Mouse (Mus musculus) forebrain, embryonic 15.5 days (tissue): Measurements from ENCODE around the gene Ccl1. TPM values are rescaled to one million over a fixed set of nuclear protein-coding genes. Genes with fewer than 3 reads are reported as not detected.

Experiments used
- ATAC-seq: fragments of 200-750 bp; cut with Nextera tagmentation; replicated peaks from 2 replicates; pipeline ENCODE4 v1.8.0; 2017; ENCODE audit warnings: mild to moderate bottlenecking, moderate TSS enrichment, moderate library complexity
- H3K27ac ChIP-seq: fragments of 300-500 bp; sonication (generic); replicated peaks from 2 replicates; pipeline ENCODE4 v1.5.1; 2015; ENCODE audit warnings: mild to moderate bottlenecking, inconsistent platforms
- H3K27me3 ChIP-seq: fragments of 300-500 bp; sonication (generic); 2 replicates; pipeline ENCODE4 v1.6.1; 2015; ENCODE audit warnings: inconsistent platforms
- H3K36me3 ChIP-seq: fragments of 300-500 bp; sonication (generic); 2 replicates; pipeline ENCODE4 v1.6.1; 2015; ENCODE audit warnings: mild to moderate bottlenecking, inconsistent platforms
- H3K4me1 ChIP-seq: fragments of 300-500 bp; sonication (generic); 2 replicates; pipeline ENCODE4 v1.6.1; 2015; ENCODE audit warnings: inconsistent platforms
- H3K4me2 ChIP-seq: fragments of 300-500 bp; sonication (generic); replicated peaks from 2 replicates; pipeline ENCODE4 v1.6.1; 2015; ENCODE audit warnings: mild to moderate bottlenecking, inconsistent platforms
- H3K4me3 ChIP-seq: fragments of 300-500 bp; sonication (generic); 2 replicates; pipeline ENCODE4 v1.5.1; 2015; ENCODE audit warnings: mild to moderate bottlenecking, inconsistent platforms
- H3K9ac ChIP-seq: fragments of 300-500 bp; sonication (generic); replicated peaks from 2 replicates; pipeline ENCODE4 v1.6.1; 2015; ENCODE audit warnings: mild to moderate bottlenecking, inconsistent platforms
- H3K9me3 ChIP-seq: fragments of 300-500 bp; sonication (generic); 2 replicates; pipeline ENCODE4 v1.6.1; 2016; ENCODE audit warnings: inconsistent platforms
- WGBS: fragments of 180-500 bp; shearing (Covaris S2); methylation state at CpG from one replicate; pipeline ENCODE4 v1.1.7; 2015; ENCODE audit warnings: mixed read lengths; 5-methylcytosine and 5-hydroxymethylcytosine counted together
- polyA plus RNA-seq: library from polyadenylated mRNA; unstranded; fragments of >200 nt; fragmentation: Nextera tagmentation; extraction: Ambion mirVana; gene quantifications from 2 replicates; pipeline ENCODE4 v1.2.1, GENCODE M21; 2015

Gene Ccl1
- polyA plus RNA-seq, 1 experiment from 2014 or later = not detected

DNA sequence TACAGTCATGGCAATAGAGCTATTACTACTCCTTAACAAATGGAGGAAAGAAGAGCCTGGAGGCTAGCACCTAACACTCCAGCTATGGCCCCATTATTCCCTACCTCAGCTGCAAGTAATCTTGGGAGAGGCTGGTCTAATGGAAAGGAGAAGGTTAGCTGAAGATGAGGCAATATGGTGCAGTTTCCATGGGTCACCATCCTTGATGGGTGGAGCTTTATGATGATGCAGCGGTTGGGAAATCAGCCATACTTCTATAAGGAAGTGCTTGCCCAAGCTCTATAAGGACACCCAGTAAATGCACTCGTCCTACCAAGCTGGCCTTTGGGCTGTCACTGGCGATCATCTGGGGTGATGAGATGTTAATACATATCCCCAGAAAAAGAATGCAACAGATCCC, 107.7 kb downstream of the Ccl1 start:
- ATAC-seq = no peak
- WGBS = 83% methylated on average over 3 of the region's 3 CpGs
- no peak overlapping the region for H3K9ac ChIP-seq

DNA sequence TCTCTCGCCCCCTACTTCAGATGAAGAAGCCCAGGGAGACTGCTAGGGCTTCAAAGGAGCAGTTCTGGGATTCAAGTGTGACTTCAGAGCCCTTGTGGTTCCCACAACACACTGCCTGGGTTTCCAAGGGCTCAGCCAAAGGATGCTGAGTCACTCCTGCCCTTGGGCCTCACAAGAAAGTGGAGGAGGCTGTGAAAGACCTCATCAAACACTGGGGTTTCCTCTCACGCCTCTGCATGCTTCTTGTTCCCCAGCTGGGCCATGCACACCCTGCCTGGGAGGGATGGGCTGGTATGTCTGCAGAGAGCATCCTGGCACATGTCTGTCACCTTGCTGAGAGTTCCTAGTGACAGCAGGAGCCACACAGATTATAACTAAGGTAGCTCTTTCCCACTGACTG, 110.5 kb downstream of the Ccl1 start:
- 69% methylated on average over 2 of the region's 2 CpGs for WGBS
- Histone ChIP-seq H3K4me3 (no peak overlapping the region), H3K27ac (no peak overlapping the region), H3K4me1 (peaks cover 4% of the 10 kb centered on the region), H3K36me3 (no peaks in the 10 kb centered on the region), H3K9me3 (no peaks in the 10 kb centered on the region), H3K4me2 (no peak overlapping the region), H3K27me3 (0 out of 2 replicates have a peak, but pooled peaks cover 4% of the 10 kb centered on the region), H3K9ac (no peak overlapping the region)
- no peak for ATAC-seq

More for the DNA sequence above, 107.7 kb downstream of the Ccl1 start:
- Histone ChIP-seq H3K27ac (no peak overlapping the region), H3K4me1 (no peaks in the 10 kb centered on the region), H3K36me3 (no peaks in the 10 kb centered on the region), H3K4me2 (no peak overlapping the region), H3K9me3 (no peaks in the 10 kb centered on the region), H3K4me3 (no peak overlapping the region), H3K27me3 (0 out of 2 replicates have a peak, but pooled peaks cover 4% of the 10 kb centered on the region)

DNA sequence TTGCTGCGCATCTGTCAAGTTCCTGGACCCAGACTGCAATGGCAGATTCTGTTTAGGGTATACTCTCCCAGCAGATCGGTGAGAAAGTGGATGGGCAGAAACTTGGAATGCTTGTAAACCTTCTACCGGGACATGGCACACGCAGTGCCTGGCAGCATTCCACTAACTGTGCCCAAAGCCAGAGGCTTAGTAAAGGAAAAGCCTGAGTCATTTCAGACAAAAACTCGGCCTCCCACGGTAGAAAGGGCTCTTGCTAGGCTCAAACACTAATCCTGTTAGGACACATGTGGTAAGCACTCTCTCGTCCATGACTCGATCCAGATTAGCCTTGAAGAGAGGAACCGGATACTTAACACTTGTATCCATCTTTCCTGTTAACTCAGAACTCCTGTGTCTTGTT, 111.7 kb downstream of the Ccl1 start:
- WGBS = 44% methylated on average over 9 of the region's 9 CpGs
- H3K27ac ChIP-seq = no peak overlapping the region

DNA sequence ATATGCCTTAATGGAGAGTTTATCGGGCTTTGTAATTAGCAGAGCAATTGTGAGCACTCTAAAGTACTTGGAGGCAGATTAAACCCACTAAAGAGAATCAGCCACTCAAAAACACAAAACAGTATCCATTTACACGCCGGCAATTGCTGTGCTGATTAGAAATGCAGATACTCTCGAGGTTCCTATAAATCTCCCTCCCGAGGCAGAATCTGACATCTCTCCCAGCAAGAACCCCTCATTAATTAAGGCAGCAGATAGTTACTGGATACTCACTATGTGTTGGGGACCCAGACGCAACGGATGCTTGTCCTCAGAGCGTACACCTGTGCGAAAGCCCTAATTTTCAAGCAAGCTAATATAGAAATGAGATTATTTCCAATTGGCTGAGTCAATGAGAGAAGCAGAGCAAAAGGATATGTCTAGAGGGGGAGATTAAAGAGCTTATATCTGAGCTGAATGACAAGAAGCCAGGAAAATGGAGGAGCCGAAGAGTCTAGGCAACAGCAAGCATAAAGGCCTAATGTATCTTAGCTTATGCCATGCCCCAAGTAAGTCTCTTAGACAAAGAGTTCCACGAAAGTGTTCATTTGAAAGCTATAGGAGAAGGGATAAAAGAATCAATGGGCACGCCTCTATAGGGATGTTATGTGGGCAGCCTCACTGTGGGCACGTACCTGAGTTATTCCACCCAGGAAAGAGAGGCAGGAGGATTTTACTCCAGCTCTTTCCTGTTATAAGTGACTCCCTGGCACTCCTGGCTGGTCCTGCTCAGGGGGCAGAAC, 115.5 kb downstream of the Ccl1 start:
- H3K4me3 ChIP-seq = no peak overlapping the region
- WGBS = 25% methylated on average over 13 of the region's 13 CpGs
- H3K4me2 ChIP-seq = no peak overlapping the region
- peaks cover 12% of the 10 kb centered on the region for H3K4me1 ChIP-seq
- ATAC-seq = no peak
- H3K36me3 ChIP-seq = no peaks in the 10 kb centered on the region
- no peaks in the 10 kb centered on the region for H3K27me3 ChIP-seq
- H3K9ac ChIP-seq = no peak overlapping the region
- 0 out of 2 replicates have a peak overlapping the region, but pooled peaks have one; percentile 5 for H3K27ac ChIP-seq
- no peaks in the 10 kb centered on the region for H3K9me3 ChIP-seq

More for the DNA sequence above, 111.7 kb downstream of the Ccl1 start:
- Histone ChIP-seq H3K4me2 (no peak overlapping the region), H3K36me3 (no peaks in the 10 kb centered on the region), H3K4me3 (no peak overlapping the region), H3K4me1 (peaks cover 12% of the 10 kb centered on the region), H3K9ac (no peak overlapping the region), H3K27me3 (0 out of 2 replicates have a peak, but pooled peaks cover 4% of the 10 kb centered on the region), H3K9me3 (no peaks in the 10 kb centered on the region)
- no peak for ATAC-seq

DNA sequence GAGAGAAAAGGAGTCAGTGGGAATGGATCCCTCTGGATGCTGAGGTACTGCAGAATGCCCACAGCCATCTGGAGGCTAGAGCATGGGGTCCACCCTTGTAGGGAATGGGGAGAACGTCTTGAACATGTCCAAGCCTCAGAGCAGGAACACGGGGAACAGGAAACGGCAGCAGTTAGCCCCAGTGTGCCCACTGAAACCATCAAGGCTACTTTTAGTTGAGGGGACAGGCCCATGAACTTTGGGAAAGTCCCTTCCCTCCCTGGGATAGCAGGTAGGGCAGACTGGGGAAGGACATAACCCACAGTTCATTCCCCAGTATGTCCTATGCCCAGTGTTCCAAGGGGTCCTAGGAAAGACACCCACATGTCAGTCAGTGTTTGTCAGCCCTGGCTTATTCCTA, 119.8 kb downstream of the Ccl1 start:
- no peaks in the 10 kb centered on the region for H3K27me3 ChIP-seq
- H3K27ac ChIP-seq = no peak overlapping the region
- H3K9me3 ChIP-seq = no peaks in the 10 kb centered on the region
- ATAC-seq = no peak
- H3K4me3 ChIP-seq = no peak overlapping the region
- no peak overlapping the region for H3K4me2 ChIP-seq
- no peak overlapping the region for H3K9ac ChIP-seq
- H3K4me1 ChIP-seq = peaks cover 19% of the 10 kb centered on the region
- no peaks in the 10 kb centered on the region for H3K36me3 ChIP-seq
- WGBS = 83% methylated on average over 3 of the region's 3 CpGs

DNA sequence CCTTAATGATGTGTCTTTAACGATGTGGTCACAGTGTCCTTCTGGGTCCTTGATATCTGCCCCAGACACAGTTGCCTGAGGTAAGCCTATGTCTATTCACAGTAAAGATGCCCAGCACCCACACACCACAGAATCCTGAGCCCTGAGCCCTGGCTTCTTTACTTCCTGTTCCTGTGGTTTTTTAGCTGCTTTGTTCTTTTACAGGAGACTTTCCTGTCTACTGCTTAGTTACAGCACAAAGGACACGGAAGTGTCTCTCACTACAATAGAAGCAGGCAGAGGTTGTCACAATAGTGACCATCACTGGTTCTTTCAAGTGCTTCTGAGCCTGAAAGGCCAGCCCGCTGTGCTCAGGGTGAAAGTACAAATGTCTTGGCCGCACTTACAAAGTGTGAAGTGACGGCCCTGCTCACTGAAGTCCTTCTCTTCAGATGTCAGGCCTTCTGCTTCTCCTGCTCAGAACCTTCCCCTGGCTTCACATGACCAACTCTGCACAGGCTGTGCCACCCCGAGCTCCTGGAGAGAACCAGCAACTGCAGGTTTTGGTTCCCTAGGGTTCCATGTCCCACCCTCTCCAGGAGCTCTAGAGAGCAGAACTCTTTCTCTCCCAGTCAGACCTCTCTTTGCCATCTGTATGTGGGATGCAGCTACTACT, 122.1 kb downstream of the Ccl1 start:
- H3K9ac ChIP-seq = no peak overlapping the region
- H3K27me3 ChIP-seq = no peaks in the 10 kb centered on the region
- no peaks in the 10 kb centered on the region for H3K9me3 ChIP-seq
- H3K4me1 ChIP-seq = peaks cover 8% of the 10 kb centered on the region; the same call in 1 of the 2 replicates
- H3K4me3 ChIP-seq = no peak overlapping the region
- no peaks in the 10 kb centered on the region for H3K36me3 ChIP-seq
- no peak overlapping the region for H3K27ac ChIP-seq
- no peak overlapping the region for H3K4me2 ChIP-seq
- 65% methylated on average over 6 of the region's 6 CpGs for WGBS
- ATAC-seq = no peak

DNA sequence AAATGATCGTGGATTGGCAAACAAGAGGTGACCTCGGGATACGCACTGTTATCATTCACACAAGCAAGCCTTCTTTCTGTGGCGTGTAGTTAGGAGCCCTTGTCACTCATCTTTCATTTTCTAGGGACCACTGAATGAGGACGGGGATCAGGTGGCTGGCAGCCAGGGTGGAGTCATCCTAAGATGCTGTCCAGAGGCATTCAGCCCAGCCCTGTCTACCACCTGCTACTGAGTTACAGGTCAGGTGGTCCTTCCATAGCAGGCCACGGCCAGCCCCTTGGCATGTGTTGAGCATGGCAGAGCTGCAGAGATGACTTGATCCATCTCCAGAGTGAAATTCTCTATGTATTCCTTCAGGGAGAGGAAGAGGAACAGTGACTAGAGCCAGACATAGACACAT, 123.1 kb downstream of the Ccl1 start:
- Histone ChIP-seq H3K36me3 (no peaks in the 10 kb centered on the region), H3K4me2 (no peak overlapping the region), H3K4me3 (no peak overlapping the region), H3K27me3 (no peaks in the 10 kb centered on the region), H3K9ac (no peak overlapping the region), H3K27ac (no peak overlapping the region), H3K4me1 (peaks cover 8% of the 10 kb centered on the region; the same call in 1 of the 2 replicates), H3K9me3 (no peaks in the 10 kb centered on the region)
- ATAC-seq = no peak
- 90% methylated on average over 6 of the region's 6 CpGs for WGBS

DNA sequence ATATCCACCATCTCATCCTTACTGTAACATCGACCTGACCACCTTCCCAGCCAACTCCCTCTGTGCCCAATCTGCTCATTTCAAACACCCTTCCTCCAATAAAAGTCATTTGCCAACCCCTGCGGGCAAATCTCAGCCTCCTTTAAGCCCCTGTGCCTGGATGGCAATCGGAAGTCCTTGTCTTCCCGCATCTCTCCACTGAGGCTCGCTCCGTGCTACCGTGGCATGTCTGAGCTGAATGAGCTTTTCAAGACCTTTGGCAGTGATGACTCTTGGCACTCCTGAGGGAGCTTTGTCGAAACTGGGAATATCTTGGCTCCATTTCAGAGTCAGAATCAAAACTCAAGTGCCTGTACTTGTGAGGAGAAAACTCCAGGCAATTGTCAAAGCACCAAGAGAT, 124.2 kb downstream of the Ccl1 start:
- Histone ChIP-seq H3K27me3 (no peaks in the 10 kb centered on the region), H3K27ac (no peak overlapping the region), H3K36me3 (no peaks in the 10 kb centered on the region), H3K4me3 (no peak overlapping the region), H3K4me2 (no peak overlapping the region), H3K9ac (no peak overlapping the region), H3K9me3 (no peaks in the 10 kb centered on the region), H3K4me1 (peaks cover 8% of the 10 kb centered on the region; the same call in 1 of the 2 replicates)
- ATAC-seq = no peak
- 55% methylated on average over 8 of the region's 8 CpGs for WGBS

DNA sequence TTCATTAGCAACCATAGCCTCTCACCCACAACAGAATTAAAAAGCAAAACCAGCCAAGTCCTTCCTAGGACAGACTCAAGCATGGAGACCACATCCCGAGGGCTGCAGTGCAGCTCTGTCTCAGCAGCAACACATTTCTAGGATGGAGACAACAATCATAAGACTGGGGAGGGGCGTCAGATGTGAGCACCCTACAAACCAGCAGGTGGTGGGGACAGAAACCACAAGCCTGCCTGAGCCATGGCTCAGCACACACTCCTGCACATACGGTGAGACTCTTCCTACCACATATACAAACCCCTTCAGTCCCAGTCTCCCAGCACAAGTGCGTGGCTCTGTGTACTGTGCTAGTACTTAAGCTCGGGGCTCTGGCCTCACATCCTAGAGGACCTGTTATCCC, 127.3 kb downstream of the Ccl1 start:
- H3K9ac ChIP-seq = no peak overlapping the region
- 80% methylated on average over 5 of the region's 5 CpGs for WGBS
- no peak for ATAC-seq
- no peak overlapping the region for H3K4me2 ChIP-seq
- H3K27ac ChIP-seq = no peak overlapping the region
- peaks cover 8% of the 10 kb centered on the region; the same call in 1 of the 2 replicates for H3K4me1 ChIP-seq
- H3K4me3 ChIP-seq = no peak overlapping the region
- no peaks in the 10 kb centered on the region for H3K27me3 ChIP-seq
- no peaks in the 10 kb centered on the region for H3K36me3 ChIP-seq
- H3K9me3 ChIP-seq = no peaks in the 10 kb centered on the region

DNA sequence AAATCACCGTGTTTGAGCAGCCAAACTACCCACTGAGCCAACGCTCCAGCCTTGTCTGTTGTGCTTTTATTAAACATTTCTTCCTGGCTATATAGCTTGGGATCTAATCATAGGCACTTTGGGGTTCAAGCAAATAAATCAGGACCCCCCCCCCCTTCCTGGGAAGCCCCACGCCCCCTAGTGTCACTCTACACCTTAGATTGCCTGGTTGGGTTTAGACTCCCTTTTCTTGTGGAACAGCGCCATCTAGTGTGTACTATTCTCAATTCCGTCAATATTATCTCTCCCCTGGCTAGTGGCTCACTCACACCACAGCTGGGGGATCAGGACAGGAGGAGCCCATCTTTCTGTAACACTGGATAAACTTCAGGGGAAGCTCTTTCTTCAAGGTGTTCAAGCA, 127.8 kb downstream of the Ccl1 start:
- no peak overlapping the region for H3K27ac ChIP-seq
- ATAC-seq = no peak
- WGBS = 29% methylated on average over 5 of the region's 5 CpGs
- peaks cover 8% of the 10 kb centered on the region; the same call in 1 of the 2 replicates for H3K4me1 ChIP-seq
- no peak overlapping the region for H3K9ac ChIP-seq
- no peaks in the 10 kb centered on the region for H3K27me3 ChIP-seq
- no peaks in the 10 kb centered on the region for H3K36me3 ChIP-seq
- no peak overlapping the region for H3K4me2 ChIP-seq
- no peaks in the 10 kb centered on the region for H3K9me3 ChIP-seq
- no peak overlapping the region for H3K4me3 ChIP-seq

DNA sequence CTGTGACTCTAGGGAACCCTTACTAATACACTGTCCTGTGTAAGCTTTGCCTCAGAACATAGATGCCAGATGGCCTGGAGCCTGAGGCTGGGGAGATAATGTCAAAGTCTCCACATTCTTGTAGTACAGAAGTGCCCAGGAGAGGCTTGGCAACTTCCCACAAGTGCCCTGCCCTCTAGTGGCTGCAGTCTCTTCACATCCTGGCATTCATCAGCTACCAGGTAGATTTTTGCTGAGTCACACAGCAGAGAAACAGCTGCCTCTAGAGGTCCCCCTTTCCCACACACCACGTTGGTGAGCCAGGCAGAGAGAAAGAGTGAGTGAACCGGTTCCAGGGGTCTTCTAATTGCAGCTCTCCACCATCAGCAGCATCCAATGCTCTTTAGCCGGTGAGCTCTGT, 130.7 kb downstream of the Ccl1 start:
- Histone ChIP-seq H3K27ac (no peak overlapping the region), H3K4me3 (no peak overlapping the region), H3K36me3 (no peaks in the 10 kb centered on the region), H3K9ac (no peak overlapping the region), H3K4me2 (no peak overlapping the region), H3K9me3 (no peaks in the 10 kb centered on the region), H3K4me1 (no peaks in the 10 kb centered on the region), H3K27me3 (no peaks in the 10 kb centered on the region)
- ATAC-seq = no peak
- WGBS = 23% methylated on average over 3 of the region's 3 CpGs

DNA sequence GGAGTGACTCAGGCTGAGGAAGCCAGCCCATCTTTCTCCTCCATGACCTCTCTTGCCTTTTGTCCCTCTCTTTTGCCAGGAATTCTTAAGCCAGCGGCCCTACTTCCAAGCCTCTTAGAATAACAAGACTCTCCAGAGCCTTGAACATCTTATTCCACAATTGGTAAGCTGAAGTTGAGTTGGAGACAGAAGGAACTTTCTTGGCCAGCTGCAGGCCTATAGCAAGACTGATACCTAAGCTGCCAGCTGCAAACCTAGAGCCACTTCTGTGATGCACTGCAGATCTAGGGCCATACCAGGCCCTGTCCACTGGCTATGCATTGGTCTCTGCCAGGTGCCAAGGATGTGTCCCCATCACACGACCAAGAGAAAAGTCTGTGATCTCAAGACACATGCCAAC, 132.0 kb downstream of the Ccl1 start:
- H3K36me3 ChIP-seq = no peaks in the 10 kb centered on the region
- no peak overlapping the region for H3K9ac ChIP-seq
- no peak for ATAC-seq
- no peak overlapping the region for H3K4me2 ChIP-seq
- no peak overlapping the region for H3K27ac ChIP-seq
- 87% methylated on average over 2 of the region's 2 CpGs for WGBS
- H3K4me3 ChIP-seq = no peak overlapping the region
- H3K9me3 ChIP-seq = no peaks in the 10 kb centered on the region
- no peaks in the 10 kb centered on the region for H3K4me1 ChIP-seq
- no peaks in the 10 kb centered on the region for H3K27me3 ChIP-seq
